Mouse (Mus musculus): ENCODE results near the gene Gm20388.

- TF ChIP-seq CTCF (IDR thresholded peaks at IDR 0.05; ENCODE audit: borderline replicate concordance, insufficient read depth, low read depth, low read length) (peak; percentile 45; the same call in 1 of the 2 replicates), POLR2A (IDR thresholded peaks at IDR 0.05; ENCODE audit: borderline replicate concordance, insufficient read depth, low read length) (no peak)
Measured at GRCm38 (mm10) chr8:120416522-120417394, 506.1 kb downstream of the Gm20388 start.
